Mouse (Mus musculus): ENCODE results near the gene Gcg.

GRCm38 (mm10) chr2:62506441-62506840 is 23.0 kb upstream of the Gcg start:
- no peak for TF ChIP-seq CTCF (IDR thresholded peaks at IDR 0.05; ENCODE audit: low read depth)
- TF ChIP-seq EP300 (IDR thresholded peaks at IDR 0.05; ENCODE audit: low read depth) = no peak

Data from liver, embryonic 14.5 days (tissue).